Mouse (Mus musculus) CH12.LX (cell line): ENCODE results near the gene Gcnt2. TPM values are rescaled to one million over a fixed set of nuclear protein-coding genes. Genes with fewer than 3 reads are reported as not detected.

ENCODE experiments used
- DNase-seq: peaks from one replicate; pipeline ENCODE4 v3.0.0-alpha.2; 2013; ENCODE audit errors: extremely low read depth
- H3K27ac ChIP-seq: 2 replicates; pipeline ENCODE4 v1.5.1; 2012; ENCODE audit warnings: low read depth, mild to moderate bottlenecking, control low read depth, moderate library complexity; ENCODE audit not compliant: insufficient read depth
- H3K27me3 ChIP-seq: replicated peaks from 2 replicates; pipeline ENCODE3; 2012; ENCODE audit warnings: inconsistent platforms
- H3K36me3 ChIP-seq, 2 experiments: replicated peaks in 1 of 2; 2 replicates each; pipeline versions ENCODE3 to v1.6.1; 2012; ENCODE audit warnings: inconsistent platforms in 1 of 2, low read length in 1 of 2, mild to moderate bottlenecking in 1 of 2, mixed read lengths in 1 of 2, moderate library complexity in 1 of 2; ENCODE audit not compliant: control insufficient read depth in 1 of 2, insufficient read depth in 1 of 2
- H3K4me1 ChIP-seq, 2 experiments: 2 replicates each; pipeline ENCODE4 v1.6.1; 2012; ENCODE audit warnings: inconsistent platforms in 1 of 2, moderate library complexity in 1 of 2; ENCODE audit not compliant: insufficient read depth in 2 of 2, control insufficient read depth in 1 of 2
- H3K4me2 ChIP-seq: 2 replicates; pipeline ENCODE4 v1.6.1; 2012; ENCODE audit warnings: low read depth, mild to moderate bottlenecking, control low read depth; ENCODE audit not compliant: poor library complexity, insufficient read depth, severe bottlenecking
- H3K4me3 ChIP-seq, 3 experiments: fragments of 150-350 bp in 1 of 3; sonication (generic) in 1 of 3; replicated peaks in 1 of 3; 2 replicates each; pipeline versions ENCODE3 to v1.5.1; 2011 to 2012; ENCODE audit warnings: low read depth in 2 of 3, low read length in 2 of 3, mild to moderate bottlenecking in 2 of 3, moderate library complexity in 2 of 3, control low read depth in 1 of 3, improper control_type of control experiment in 1 of 3, inconsistent platforms in 1 of 3, mixed read lengths in 1 of 3; ENCODE audit not compliant: poor library complexity in 1 of 3
- H3K79me2 ChIP-seq: replicated peaks from 2 replicates; pipeline ENCODE4 v1.6.1; 2012; ENCODE audit warnings: mild to moderate bottlenecking, moderate library complexity; ENCODE audit not compliant: control insufficient read depth, poor library complexity, insufficient read depth, severe bottlenecking; ENCODE audit errors: extremely low read depth
- H3K9ac ChIP-seq: 2 replicates; pipeline ENCODE4 v1.6.1; 2012; ENCODE audit warnings: low read depth, mild to moderate bottlenecking, control low read depth, moderate library complexity; ENCODE audit not compliant: insufficient read depth
- H3K9me3 ChIP-seq: replicated peaks from 2 replicates; pipeline ENCODE3; 2012; ENCODE audit warnings: low read length, inconsistent platforms, mixed read lengths
- E2F4 ChIP-seq: IDR thresholded peaks from 2 replicates; pipeline ENCODE4 v1.6.1; 2011; ENCODE audit warnings: low read depth, low read length, improper control_type of control experiment; ENCODE audit not compliant: insufficient replicate concordance
- ETS1 ChIP-seq: conservative IDR thresholded peaks from 2 replicates; pipeline ENCODE4 v1.6.1; 2012; ENCODE audit warnings: low read depth, mild to moderate bottlenecking, inconsistent platforms, low read length, improper control_type of control experiment, moderate library complexity
- IRF4 ChIP-seq: IDR thresholded peaks from 2 replicates; pipeline ENCODE4 v1.6.1; 2014; ENCODE audit warnings: low read depth, mild to moderate bottlenecking, inconsistent platforms, low read length, improper control_type of control experiment
- JUND ChIP-seq: conservative IDR thresholded peaks from 2 replicates; pipeline ENCODE4 v1.6.1; 2011; ENCODE audit warnings: low read depth, low read length, improper control_type of control experiment
- KAT2A ChIP-seq: IDR thresholded peaks from 2 replicates; pipeline ENCODE4 v1.6.1; 2012; ENCODE audit warnings: low read length, improper control_type of control experiment, inconsistent platforms; ENCODE audit not compliant: insufficient replicate concordance
- MEF2A ChIP-seq: IDR thresholded peaks from 2 replicates; pipeline ENCODE4 v1.6.1; 2014; ENCODE audit warnings: low read depth, mild to moderate bottlenecking, inconsistent platforms, low read length, improper control_type of control experiment, borderline replicate concordance
- RCOR1 ChIP-seq: conservative IDR thresholded peaks from 2 replicates; pipeline ENCODE4 v1.6.1; 2012; ENCODE audit warnings: low read depth, mild to moderate bottlenecking, inconsistent platforms, low read length, improper control_type of control experiment
- SIN3A ChIP-seq: IDR thresholded peaks from 2 replicates; pipeline ENCODE4 v1.6.1; 2012; ENCODE audit warnings: low read length, improper control_type of control experiment, inconsistent platforms
- UBTF ChIP-seq: IDR thresholded peaks from 2 replicates; pipeline ENCODE4 v1.6.1; 2012; ENCODE audit warnings: low read depth, mild to moderate bottlenecking, inconsistent platforms, low read length, improper control_type of control experiment, moderate library complexity
- USF1 ChIP-seq: IDR thresholded peaks from 2 replicates; pipeline ENCODE4 v1.6.1; 2014; ENCODE audit warnings: low read depth, mild to moderate bottlenecking, inconsistent platforms, low read length, improper control_type of control experiment
- ZC3H11A ChIP-seq: IDR thresholded peaks from 2 replicates; pipeline ENCODE4 v1.6.1; 2012; ENCODE audit warnings: low read depth, mild to moderate bottlenecking, inconsistent platforms, low read length, improper control_type of control experiment
- ZKSCAN1 ChIP-seq: IDR thresholded peaks from 2 replicates; pipeline ENCODE4 v1.6.1; 2012; ENCODE audit warnings: low read depth, inconsistent platforms, low read length, improper control_type of control experiment, borderline replicate concordance
- ZMIZ1 ChIP-seq: IDR thresholded peaks from 2 replicates; pipeline ENCODE4 v1.6.1; 2012; ENCODE audit warnings: low read depth, mild to moderate bottlenecking, inconsistent platforms, low read length, improper control_type of control experiment
- ZNF384 ChIP-seq: IDR thresholded peaks from 2 replicates; pipeline ENCODE4 v1.6.1; 2012; ENCODE audit warnings: low read depth, low read length, improper control_type of control experiment, inconsistent platforms
- dilution Hi-C: fragments of 300-500 bp; cut with MboI; formaldehyde crosslinking; loops from 2 replicates; pipeline ENCODE4 v1.14.3; 2020; ENCODE audit warnings: low sequenced_read_pairs; ENCODE audit not compliant: extremely low pct_unique_long_range_greater_than_20kb, extremely low pct_ligation_motif_present
- in situ Hi-C: fragments of 300-500 bp; cut with MboI; formaldehyde crosslinking; loops from 3 replicates; pipeline ENCODE4 v1.14.3; 2019; ENCODE audit warnings: low sequenced_read_pairs, low pct_ligation_motif_present, low pct_unique_long_range_greater_than_20kb, mixed read lengths
- polyA plus RNA-seq: library from polyadenylated mRNA; unstranded; fragments of >175 nt; gene quantifications from 2 replicates; pipeline ENCODE4 v1.2.1, GENCODE M21; 2012; ENCODE audit warnings: low read depth; ENCODE audit not compliant: insufficient read length
- total RNA-seq, 2 experiments: library from RNA; depleted of rRNA; stranded (reverse); fragments of 300-350 nt in 1 of 2; fragments of >200 nt in 1 of 2; gene quantifications; 2 replicates each; pipeline ENCODE4 v1.2.3; 2012 to 2014

The Gcnt2 gene
- total and polyA plus RNA-seq, 3 experiments = not detected

DNA sequence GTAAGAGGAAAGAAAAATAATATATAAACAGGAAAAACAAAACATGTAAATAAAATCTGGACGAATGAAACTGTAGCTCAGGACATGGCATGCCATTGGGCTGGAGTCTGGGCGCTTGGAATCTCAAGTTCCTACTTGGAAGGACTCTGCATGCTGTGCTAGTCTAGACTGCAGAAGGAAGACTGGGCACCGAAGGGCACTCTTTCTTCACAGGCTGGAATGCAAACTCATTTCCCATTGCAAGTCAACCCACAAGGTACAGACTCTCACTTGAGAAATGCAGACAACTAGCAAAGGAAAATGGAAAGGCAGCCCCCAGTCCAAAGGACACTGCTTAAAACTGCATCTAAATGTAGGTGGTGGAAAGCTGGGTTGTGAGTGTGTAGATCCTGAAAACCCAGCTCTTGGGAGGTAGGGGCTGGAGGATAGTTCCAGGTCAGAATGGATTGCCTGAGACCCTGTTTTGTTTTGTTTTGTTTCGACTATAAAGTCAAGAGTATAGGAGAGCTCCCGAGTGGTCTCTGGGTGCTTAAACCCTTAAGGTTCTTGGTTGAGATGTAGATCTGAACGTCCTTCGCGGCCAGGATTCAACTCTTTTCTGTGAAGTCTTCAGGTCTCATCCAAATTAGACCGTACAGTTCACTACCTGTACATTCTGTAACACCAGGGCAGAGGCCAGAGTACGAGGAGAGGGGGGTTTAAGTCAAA, 26.5 kb downstream of the Gcnt2 start:
- TF ChIP-seq ZNF384 (no peak), UBTF (no peak), JUND (no peak), KAT2A (no peak), E2F4 (no peak)
- TF ChIP-seq, all 38 proteins: peak for 0
- no peak for DNase-seq
- Histone ChIP-seq H3K4me3 (no peak overlapping the region), H3K4me2 (peak overlapping the region; percentile 60), H3K79me2 (no peaks in the 10 kb centered on the region), H3K9ac (no peak overlapping the region), H3K27ac (no peak overlapping the region), H3K27me3 (no peaks in the 10 kb centered on the region), H3K4me1 (no peaks in the 10 kb centered on the region), H3K9me3 (no peaks in the 10 kb centered on the region), H3K36me3 (no peaks in the 10 kb centered on the region)
- dilution Hi-C loops = no loop called here
- in situ Hi-C loops = no loop called here

DNA sequence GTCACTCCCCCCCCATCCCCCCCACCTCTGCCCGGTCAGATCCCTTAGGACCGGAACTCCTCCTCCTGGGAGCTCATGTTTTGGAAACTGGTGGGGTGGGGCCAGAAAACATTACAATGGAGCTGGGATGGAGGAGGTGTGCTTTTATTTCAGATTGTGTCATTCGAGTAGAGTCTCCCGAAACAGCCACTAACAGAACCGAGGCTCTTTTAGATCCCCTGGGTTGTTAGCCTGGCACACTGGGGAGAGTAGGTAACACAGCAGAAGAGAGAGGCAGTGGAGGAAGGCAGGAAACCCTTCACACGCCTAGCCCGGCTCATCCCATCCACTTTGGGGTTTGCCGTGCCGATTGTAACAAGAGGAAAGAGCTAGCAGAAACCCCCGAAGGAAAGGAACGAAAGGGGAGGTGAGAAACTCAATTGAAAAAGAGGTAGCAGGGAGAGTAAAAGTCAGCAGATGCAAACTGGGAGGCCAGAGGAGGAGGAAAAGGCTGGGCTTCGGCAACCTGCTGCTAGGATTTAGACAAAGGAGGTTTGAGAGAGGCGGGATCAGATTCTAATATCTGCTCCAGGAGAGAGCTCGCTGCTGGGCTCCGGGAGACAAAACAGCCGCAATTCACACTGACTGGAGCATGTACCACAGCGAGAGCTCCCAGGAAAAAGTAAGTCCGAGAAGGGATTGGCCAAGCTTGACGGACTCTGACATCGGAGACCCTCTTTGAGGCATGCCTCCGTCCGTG, 27.3 kb downstream of the Gcnt2 start:
- in situ Hi-C loops (no loop called here), dilution Hi-C loops (no loop called here)
- TF ChIP-seq ETS1 (no peak), IRF4 (no peak), ZKSCAN1 (no peak), ZMIZ1 (no peak), JUND (no peak), ZC3H11A (no peak), UBTF (no peak), SIN3A (no peak), USF1 (no peak), RCOR1 (no peak), MEF2A (no peak)
- no peaks in the 10 kb centered on the region for H3K4me1 ChIP-seq
- H3K27ac ChIP-seq = no peak overlapping the region
- H3K36me3 ChIP-seq = no peaks in the 10 kb centered on the region
- H3K4me3 ChIP-seq = no peak overlapping the region
- no peak for DNase-seq
- no peaks in the 10 kb centered on the region for H3K79me2 ChIP-seq
- no peaks in the 10 kb centered on the region for H3K9me3 ChIP-seq
- peak overlapping the region; percentile 63 for H3K4me2 ChIP-seq
- H3K9ac ChIP-seq = no peak overlapping the region
- no peaks in the 10 kb centered on the region for H3K27me3 ChIP-seq
